Mouse (Mus musculus): ENCODE measurements around the gene Tspan18.

Tspan18 gene

DNA sequence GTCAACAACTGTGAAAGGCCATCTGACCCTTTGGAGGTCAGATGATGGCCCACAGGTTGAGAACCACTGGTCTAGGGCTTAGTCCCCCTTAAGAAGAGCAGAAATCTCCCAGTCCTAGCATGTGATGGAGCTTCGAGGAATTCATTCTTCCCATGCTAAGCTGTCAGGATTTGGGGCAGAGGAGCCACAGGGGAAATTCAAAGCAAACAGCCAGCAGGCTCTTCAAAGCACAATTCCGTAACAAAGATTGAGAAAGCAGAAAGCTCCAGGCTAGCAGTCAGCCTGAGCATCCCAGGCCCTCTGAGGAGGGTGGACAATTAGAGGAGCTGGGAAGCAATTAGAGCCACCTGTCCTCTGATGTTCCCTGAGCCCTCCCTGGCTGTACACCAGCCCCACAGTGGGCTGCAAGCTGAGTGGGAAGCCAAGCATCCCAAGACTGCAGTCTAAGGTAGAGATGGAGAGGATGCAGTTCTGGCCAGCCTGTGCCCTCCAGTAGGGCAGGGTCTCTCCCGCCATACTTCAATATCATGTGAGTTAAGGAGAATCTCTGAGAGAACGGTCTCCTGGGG lies 173.8 kb downstream of the Tspan18 start:
- DNase-seq (ENCODE audit: low spot score in 2 of 2) = no peak

DNA sequence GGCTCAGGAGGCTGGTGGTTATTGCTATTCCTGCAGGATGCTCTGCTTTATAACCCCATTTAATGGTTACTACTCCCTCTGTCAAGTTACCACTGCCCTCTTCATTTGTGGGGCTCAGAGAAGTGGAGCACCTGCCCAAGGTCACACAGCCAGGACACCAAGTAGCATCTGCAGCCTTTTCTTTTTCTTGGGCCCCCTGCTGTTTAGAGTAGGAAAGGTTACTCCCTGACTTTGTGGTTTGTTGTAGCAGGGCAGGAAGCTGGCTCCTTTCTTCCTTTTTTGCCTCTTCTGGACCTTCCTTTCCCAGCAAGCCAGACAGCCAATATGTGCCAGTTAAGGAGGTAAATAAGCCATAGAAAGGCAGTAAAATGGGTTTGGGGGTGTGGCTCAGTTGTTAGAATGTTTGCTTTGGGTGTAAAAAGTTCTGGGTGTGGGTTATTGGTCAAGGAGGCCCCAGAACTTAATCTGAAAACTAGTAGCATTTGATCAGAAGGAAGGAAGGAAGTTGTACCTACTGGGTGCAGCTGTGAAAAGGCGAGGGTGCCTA lies 179.7 kb downstream of the Tspan18 start:
- no peak for DNase-seq (ENCODE audit: low spot score in 2 of 2)

- no peak for DNase-seq (ENCODE audit: low spot score in 2 of 2)
Observed at GRCm38 (mm10) chr2:93153833-93154232, 180.5 kb downstream of the Tspan18 start.

DNA sequence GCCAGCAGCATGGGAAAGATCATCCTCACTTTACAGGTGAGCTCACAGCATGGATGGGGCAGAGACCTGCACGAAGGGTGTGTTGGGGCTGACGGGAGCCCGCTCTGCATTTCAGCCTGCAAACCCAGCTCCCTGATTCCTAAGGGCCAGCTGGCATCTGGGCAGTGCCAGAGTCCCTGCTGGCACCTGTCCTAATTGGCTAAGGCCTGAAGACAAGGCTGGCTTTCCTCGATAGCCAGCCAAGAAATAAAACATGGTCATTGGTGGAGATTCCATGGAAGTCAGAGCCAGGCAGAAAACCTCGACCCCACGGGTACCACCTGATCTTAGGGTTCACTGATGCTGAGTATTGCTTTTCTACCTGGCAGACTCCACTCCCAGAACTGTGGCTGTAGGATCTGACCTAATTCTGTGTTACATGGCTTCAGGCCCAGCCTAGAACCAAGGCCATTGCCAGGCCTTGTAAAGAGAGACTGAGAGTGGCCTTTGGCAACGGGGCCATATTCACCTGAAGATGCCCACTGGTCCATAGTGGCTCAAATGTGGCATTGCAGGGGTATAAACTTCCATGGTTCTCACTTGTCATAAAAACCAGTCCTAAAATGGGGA lies 181.3 kb downstream of the Tspan18 start:
- DNase-seq (ENCODE audit: low spot score in 2 of 2) = no peak

DNA sequence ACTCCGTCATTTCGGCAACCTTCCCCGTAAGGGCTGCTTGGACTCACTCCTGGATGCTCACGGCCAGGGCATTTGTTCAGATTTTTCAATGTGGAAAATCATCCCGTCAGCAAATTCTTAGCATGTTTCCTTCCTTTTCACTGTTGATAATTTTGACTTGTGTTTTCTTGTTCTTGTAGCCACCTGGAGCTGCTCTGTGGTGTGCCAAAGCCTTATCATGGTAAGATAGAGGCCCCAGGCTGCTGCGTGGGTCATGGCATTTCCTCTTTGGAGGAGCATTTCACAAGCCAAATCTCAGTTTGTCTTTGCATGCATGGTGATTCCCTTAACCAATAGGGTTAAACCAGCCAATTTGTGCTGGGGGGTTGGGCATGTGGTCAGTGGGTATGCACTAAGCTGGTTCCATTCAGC lies 182.1 kb downstream of the Tspan18 start:
- DNase-seq (ENCODE audit: low spot score in 2 of 2) = no peak
